Mouse (Mus musculus) embryonic facial prominence, embryonic 13.5 days (tissue): Measurements from ENCODE around the gene BC029722. TPM values are rescaled to one million over a fixed set of nuclear protein-coding genes. Genes with fewer than 3 reads are reported as not detected.
A peak's percentile ranks its signal among the peaks of the same experiment; 100 is the strongest.

Source experiments
- ATAC-seq: fragments of 200-750 bp; cut with Nextera tagmentation; 2 replicates; pipeline ENCODE4 v1.8.0; 2017; ENCODE audit warnings: low read depth; ENCODE audit not compliant: insufficient number of reproducible peaks, insufficient read depth, low FRiP score, low TSS enrichment
- H3K27ac ChIP-seq: fragments of 300-500 bp; sonication (generic); 2 replicates; pipeline ENCODE4 v1.5.1; 2015; ENCODE audit warnings: moderate library complexity, mild to moderate bottlenecking, inconsistent platforms
- H3K27me3 ChIP-seq: fragments of 300-500 bp; sonication (generic); 2 replicates; pipeline ENCODE4 v1.6.1; 2015; ENCODE audit warnings: mild to moderate bottlenecking, inconsistent platforms
- H3K36me3 ChIP-seq: fragments of 300-500 bp; sonication (generic); 2 replicates; pipeline ENCODE4 v1.6.1; 2015; ENCODE audit warnings: mild to moderate bottlenecking, inconsistent platforms
- H3K4me1 ChIP-seq: fragments of 300-500 bp; sonication (generic); 2 replicates; pipeline ENCODE4 v1.6.1; 2015; ENCODE audit warnings: inconsistent platforms
- H3K4me2 ChIP-seq: fragments of 300-500 bp; sonication (generic); 2 replicates; pipeline ENCODE4 v1.6.1; 2015; ENCODE audit warnings: moderate library complexity, mild to moderate bottlenecking, inconsistent platforms
- H3K4me3 ChIP-seq: fragments of 300-500 bp; sonication (generic); 2 replicates; pipeline ENCODE4 v1.5.1; 2015; ENCODE audit warnings: mild to moderate bottlenecking, inconsistent platforms
- H3K9ac ChIP-seq: fragments of 300-500 bp; sonication (generic); 2 replicates; pipeline ENCODE4 v1.6.1; 2015; ENCODE audit warnings: mild to moderate bottlenecking, inconsistent platforms
- H3K9me3 ChIP-seq: fragments of 300-500 bp; sonication (generic); 2 replicates; pipeline ENCODE4 v1.6.1; 2016; ENCODE audit warnings: inconsistent platforms
- WGBS: fragments of 180-500 bp; shearing (Covaris S2); methylation state at CpG from one replicate; pipeline ENCODE4 v1.1.7; 2015; ENCODE audit warnings: mixed read lengths; 5-methylcytosine and 5-hydroxymethylcytosine counted together
- polyA plus RNA-seq: library from polyadenylated mRNA; unstranded; fragments of >200 nt; fragmentation: Nextera tagmentation; extraction: Ambion mirVana; gene quantifications from 2 replicates; pipeline ENCODE4 v1.2.1, GENCODE M21; 2015

The BC029722 gene
- polyA plus RNA-seq, 1 experiment from 2014 or later = 16.6 TPM

DNA sequence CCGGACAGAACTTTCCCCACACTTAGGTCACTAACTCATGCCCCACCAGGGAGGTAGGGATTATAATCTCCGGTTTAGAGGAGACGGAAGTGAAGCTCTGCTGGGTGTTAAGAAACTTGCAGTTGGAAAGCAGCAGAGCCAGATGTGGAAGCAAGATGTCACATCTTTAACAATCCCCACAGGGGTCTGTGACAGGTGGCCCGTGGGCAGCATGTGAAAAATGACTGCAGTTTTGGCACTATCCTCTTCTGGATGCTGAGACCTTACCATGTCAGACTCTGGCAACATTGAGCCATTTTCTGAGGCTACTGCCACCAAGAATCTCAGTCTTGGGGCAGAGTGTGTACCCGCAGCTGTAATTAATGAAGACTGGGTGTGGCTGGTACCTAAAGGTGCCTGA lies 15.2 kb downstream of the BC029722 start:
- no peak overlapping the region for H3K9ac ChIP-seq
- H3K4me2 ChIP-seq = no peak overlapping the region
- no peak for ATAC-seq
- no peaks in the 10 kb centered on the region for H3K27me3 ChIP-seq
- 75% methylated on average over 5 of the region's 5 CpGs for WGBS
- H3K36me3 ChIP-seq = no peaks in the 10 kb centered on the region
- H3K4me3 ChIP-seq = no peak overlapping the region
- no peaks in the 10 kb centered on the region for H3K9me3 ChIP-seq
- no peak overlapping the region for H3K27ac ChIP-seq
- H3K4me1 ChIP-seq = no peaks in the 10 kb centered on the region

DNA sequence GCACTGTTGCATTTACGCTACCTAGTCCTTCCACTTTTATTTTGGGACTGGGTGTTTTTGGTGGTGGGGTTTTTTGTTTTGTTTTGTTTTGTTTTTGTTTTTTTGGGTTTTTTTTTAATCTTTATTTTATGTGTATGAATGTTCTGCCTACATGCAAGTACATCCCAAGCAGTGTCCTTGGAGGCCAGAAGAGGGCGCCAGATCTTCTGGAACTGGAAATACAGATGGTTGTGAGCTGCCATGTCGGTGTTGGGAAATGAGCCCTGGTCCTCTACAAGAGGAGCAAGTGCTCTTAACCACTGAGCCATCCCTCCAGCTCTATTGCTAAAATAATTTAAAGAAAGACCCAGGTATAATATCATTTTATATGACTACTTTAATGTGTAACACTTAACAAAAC lies 16.5 kb downstream of the BC029722 start:
- Histone ChIP-seq H3K4me3 (no peak overlapping the region), H3K36me3 (no peaks in the 10 kb centered on the region), H3K9me3 (no peaks in the 10 kb centered on the region), H3K4me2 (no peak overlapping the region), H3K9ac (no peak overlapping the region), H3K27ac (no peak overlapping the region), H3K27me3 (no peaks in the 10 kb centered on the region), H3K4me1 (no peaks in the 10 kb centered on the region)
- 49% methylated on average over 3 of the region's 3 CpGs for WGBS
- no peak for ATAC-seq

DNA sequence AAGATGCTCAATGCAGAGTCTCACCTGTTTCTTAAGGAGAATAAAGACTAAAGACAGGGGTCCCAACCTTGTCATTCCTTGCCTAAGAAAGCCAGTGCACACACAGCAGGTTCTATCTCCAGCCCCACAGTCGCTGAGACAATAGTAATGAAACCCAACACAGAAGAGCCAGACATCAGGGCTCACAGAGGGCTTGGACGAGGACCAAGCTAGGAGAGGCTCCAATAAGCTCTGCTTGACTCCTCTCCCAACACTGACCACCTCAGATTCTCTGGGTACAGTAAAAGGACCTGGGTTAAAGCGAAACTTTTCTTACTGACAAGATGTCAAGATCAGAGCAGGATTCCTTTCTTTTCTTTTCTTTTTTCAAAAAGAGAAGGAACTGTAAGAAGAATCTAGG lies 20.6 kb downstream of the BC029722 start:
- no peak overlapping the region for H3K4me3 ChIP-seq
- no peaks in the 10 kb centered on the region for H3K27me3 ChIP-seq
- H3K9ac ChIP-seq = no peak overlapping the region
- H3K36me3 ChIP-seq = no peaks in the 10 kb centered on the region
- H3K4me1 ChIP-seq = no peaks in the 10 kb centered on the region
- H3K4me2 ChIP-seq = no peak overlapping the region
- H3K9me3 ChIP-seq = no peaks in the 10 kb centered on the region
- ATAC-seq = no peak
- 54% methylated on average over 3 of the region's 3 CpGs for WGBS
- H3K27ac ChIP-seq = no peak overlapping the region

DNA sequence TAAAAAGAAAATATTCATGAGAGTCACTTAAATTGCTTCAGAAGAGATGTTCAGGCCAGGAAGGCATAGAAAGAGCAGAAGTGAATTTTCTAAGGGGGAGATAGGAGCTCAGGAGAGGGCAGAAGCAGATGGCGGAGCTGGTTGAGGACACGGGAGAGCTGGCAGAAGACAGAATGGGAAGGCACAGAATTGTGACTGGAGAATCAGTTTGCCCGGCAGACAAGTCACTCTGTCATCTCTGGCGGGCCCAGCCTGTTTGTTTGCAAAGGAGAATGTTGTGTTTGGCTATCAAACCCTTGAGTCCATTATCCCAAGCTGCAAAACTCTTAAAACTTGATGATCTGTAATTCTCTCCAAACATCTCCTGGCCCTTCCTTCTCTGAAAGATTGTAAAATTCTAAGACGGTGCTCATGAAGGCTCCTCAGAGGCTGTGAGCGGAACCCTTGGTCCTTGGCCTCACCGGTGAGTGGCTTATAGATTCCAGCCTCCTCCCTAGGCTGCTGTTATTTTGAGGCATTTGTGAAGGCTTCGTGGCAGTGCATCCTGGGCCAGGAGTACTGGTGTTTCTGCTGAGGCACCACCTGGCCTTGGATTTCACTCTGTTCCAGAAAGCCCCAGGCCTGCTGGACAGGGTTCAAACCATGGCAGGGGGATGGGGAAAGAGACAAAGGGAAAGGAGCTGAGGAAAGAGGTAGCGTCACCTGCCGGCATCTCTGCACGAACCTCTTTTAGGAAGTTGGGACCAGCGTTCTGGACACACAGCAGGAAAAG lies 24.4 kb downstream of the BC029722 start:
- no peaks in the 10 kb centered on the region for H3K4me1 ChIP-seq
- ATAC-seq = no peak
- H3K9me3 ChIP-seq = no peaks in the 10 kb centered on the region
- H3K9ac ChIP-seq = no peak overlapping the region
- H3K4me3 ChIP-seq = no peak overlapping the region
- H3K27ac ChIP-seq = no peak overlapping the region
- H3K4me2 ChIP-seq = no peak overlapping the region
- no peaks in the 10 kb centered on the region for H3K36me3 ChIP-seq
- WGBS = 90% methylated on average over 12 of the region's 12 CpGs
- no peaks in the 10 kb centered on the region for H3K27me3 ChIP-seq

DNA sequence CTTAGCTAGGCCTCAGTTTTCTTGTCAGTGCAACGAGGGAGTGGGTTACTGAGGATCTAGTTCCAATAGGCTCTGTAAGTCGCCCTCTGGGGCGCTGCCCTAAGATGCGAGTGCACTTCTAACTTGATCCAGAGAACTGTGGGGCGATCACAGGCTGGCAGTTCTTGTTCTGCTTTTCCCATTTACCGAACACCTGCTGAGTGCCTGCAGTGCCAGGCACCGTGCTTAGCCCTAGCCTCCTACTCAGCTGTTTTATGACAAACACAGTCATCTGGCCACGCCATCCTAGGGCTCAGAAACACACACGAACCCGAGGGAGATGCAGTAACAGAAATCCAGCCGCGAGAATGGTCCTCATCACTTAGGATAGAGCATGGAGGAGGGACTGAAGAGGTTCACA lies 26.3 kb downstream of the BC029722 start:
- H3K27ac ChIP-seq = no peak overlapping the region
- no peaks in the 10 kb centered on the region for H3K9me3 ChIP-seq
- no peak overlapping the region for H3K4me3 ChIP-seq
- no peak for ATAC-seq
- H3K9ac ChIP-seq = no peak overlapping the region
- H3K27me3 ChIP-seq = no peaks in the 10 kb centered on the region
- H3K4me1 ChIP-seq = no peaks in the 10 kb centered on the region
- H3K36me3 ChIP-seq = no peaks in the 10 kb centered on the region
- 25% methylated on average over 12 of the region's 12 CpGs for WGBS
- H3K4me2 ChIP-seq = peak overlapping the region; percentile 35

DNA sequence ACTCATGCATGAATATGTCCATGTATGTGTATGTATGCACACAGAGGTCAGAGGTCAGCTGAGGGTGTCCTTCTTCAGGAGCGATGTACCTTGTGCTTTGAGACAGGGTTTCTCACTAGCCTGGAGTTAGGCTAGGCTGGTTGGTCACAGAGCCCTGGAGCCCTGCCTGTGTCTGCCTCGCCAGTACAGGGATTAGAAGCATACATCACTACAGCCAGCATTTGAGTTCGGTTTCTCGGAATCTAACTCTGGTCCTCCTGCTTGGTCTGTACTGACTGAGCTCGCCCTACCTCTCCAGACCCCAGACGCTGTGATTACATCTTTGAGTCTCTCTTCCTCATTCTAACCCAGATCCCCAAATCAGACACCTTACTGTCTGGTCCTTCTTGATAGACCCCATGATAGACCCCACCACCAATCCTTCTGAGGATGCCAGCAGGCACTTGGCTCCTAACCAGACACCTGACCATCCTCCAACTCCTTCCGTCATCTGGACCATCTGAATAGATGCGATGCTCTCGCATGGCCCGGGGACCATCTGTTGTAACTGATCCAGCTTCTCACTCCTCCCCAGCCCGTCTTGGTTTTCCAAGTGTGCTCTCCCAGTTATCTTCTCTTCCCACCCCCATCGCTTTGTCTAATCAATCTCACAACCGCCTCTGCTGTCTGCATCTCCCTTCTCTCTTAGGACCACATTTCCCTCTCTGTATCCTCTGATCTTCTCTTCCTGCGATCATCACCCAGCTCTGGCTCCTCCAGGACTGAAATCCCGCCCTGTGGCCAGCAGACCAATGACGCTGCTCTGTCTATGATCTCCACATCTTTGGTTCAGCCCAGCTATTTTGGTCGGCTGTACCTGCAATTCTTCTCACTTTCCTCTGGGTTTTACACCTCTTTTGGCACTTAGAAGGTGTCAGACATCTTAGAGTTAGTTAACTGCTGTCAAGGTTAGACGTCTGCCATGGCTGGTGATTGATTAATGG lies 31.0 kb downstream of the BC029722 start:
- H3K4me3 ChIP-seq = no peak overlapping the region
- 77% methylated on average over 18 of the region's 18 CpGs for WGBS
- ATAC-seq = no peak

DNA sequence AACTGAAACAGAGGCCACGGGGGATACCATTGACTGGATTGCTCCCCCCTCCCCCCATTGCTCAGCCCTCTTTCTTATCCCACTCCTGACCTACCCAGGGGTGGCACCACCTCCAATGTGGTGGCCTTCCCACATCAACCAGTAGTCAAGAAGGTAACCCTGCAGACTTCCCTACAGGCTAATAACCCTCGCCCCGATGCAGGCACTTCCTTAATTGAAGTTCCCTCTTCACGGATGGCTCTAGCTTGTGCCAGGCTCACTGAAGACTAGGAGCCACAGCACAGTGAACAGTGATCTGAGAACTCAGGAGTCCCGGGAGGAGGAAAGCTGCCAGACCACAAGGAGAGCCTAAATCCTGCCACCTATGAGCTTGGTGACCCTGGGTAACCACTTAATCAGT lies 32.3 kb downstream of the BC029722 start:
- Histone ChIP-seq H3K4me1 (no peaks in the 10 kb centered on the region), H3K4me2 (no peak overlapping the region), H3K27me3 (no peaks in the 10 kb centered on the region), H3K4me3 (no peak overlapping the region), H3K9ac (no peak overlapping the region), H3K27ac (no peak overlapping the region), H3K9me3 (no peaks in the 10 kb centered on the region), H3K36me3 (no peaks in the 10 kb centered on the region)
- WGBS = 70% methylated on average over 5 of the region's 5 CpGs
- ATAC-seq = no peak

More for the DNA sequence above, 31.0 kb downstream of the BC029722 start:
- H3K9me3 ChIP-seq = no peaks in the 10 kb centered on the region
- no peaks in the 10 kb centered on the region for H3K4me1 ChIP-seq
- no peaks in the 10 kb centered on the region for H3K27me3 ChIP-seq
- H3K36me3 ChIP-seq = no peaks in the 10 kb centered on the region
- H3K27ac ChIP-seq = no peak overlapping the region
- H3K4me2 ChIP-seq = no peak overlapping the region
- no peak overlapping the region for H3K9ac ChIP-seq

DNA sequence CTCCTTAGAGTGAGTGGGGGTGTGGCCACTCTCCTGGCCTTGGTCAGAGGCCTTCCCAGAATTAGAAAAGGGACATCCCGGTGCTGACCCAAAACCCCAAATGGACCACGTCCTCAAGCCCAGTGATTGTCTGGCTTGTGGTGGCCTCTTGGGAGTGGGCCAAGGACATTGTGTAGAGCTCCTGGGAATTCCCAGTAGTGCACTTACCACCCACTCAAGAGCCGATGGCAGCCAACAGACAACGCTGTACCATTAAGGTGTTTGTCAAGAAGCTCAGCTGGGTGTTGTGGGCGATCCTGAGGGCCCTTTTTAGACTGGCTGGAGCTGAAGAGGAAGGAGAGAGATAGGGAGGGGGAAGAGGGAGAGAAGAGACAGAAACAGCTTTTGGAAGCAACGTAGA lies 34.7 kb downstream of the BC029722 start:
- H3K9ac ChIP-seq = no peak overlapping the region
- 83% methylated on average over 6 of the region's 6 CpGs for WGBS
- no peak overlapping the region for H3K4me2 ChIP-seq
- H3K4me3 ChIP-seq = no peak overlapping the region
- no peak for ATAC-seq
- H3K9me3 ChIP-seq = no peaks in the 10 kb centered on the region
- H3K27ac ChIP-seq = no peak overlapping the region
- H3K27me3 ChIP-seq = no peaks in the 10 kb centered on the region
- no peaks in the 10 kb centered on the region for H3K36me3 ChIP-seq
- no peaks in the 10 kb centered on the region for H3K4me1 ChIP-seq

DNA sequence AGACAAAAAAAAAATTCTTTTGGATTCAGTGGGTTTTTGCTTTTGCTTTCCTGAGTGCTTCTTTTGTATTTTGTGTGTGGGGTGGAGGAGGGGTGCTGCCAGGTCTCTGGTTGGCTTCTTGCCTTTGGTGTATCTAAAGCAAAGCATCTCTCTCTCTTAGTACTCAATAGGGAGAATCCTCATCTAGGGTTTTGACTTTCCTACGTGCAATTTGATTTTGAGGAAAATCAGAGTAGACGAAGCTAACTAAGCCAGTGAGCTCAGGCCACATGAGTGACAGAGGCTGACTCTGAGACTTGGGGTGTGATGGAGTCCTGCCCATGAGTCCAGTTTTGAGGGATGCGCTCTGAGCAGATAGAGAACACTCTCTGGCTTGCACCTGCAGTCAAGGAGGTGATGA lies 39.7 kb downstream of the BC029722 start:
- H3K27me3 ChIP-seq = peaks cover 40% of the 10 kb centered on the region
- peaks cover 6% of the 10 kb centered on the region for H3K4me1 ChIP-seq
- H3K9ac ChIP-seq = no peak overlapping the region
- H3K9me3 ChIP-seq = no peaks in the 10 kb centered on the region
- no peak overlapping the region for H3K4me3 ChIP-seq
- no peaks in the 10 kb centered on the region for H3K36me3 ChIP-seq
- ATAC-seq = no peak
- no peak overlapping the region for H3K27ac ChIP-seq
- 81% methylated on average over 3 of the region's 3 CpGs for WGBS
- H3K4me2 ChIP-seq = no peak overlapping the region

DNA sequence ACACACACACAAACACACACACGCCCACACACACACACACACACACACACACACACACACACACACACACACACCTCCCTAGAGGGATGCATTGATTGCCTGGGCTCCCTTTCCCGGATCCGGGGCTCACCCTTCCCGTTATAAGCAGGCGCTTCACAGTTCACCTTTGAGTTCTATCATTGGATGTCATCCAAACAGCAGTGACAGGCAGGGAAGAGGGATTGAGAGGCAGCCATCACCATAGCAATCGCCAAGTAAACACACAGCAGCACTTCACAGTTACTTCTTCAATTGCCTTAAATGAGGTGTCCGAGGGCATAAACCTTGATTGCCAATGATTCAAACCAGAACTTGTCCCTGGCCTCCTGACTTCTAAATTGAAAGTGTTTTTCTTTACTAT lies 40.2 kb downstream of the BC029722 start:
- H3K4me1 ChIP-seq = peaks cover 6% of the 10 kb centered on the region
- WGBS = 66% methylated on average over 6 of the region's 7 CpGs
- H3K9ac ChIP-seq = no peak overlapping the region

DNA sequence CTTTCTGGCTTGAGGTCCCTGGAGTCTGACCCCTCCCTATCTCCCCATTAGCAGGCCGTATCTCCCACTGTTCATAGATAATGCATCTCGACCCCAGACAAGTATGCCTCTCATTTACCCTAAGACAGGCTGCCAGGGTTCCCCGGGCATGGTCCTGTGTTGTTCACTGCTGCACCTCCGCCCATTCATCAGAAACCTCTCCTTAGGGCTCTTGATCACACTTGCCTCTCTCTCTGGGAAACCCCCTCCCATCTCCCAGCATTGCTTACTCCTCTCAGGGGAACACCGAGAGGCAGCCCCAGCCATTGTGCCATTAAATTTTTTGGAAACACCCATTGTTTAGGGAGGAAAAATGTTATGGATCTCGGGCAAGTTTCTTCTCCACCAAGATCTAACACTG lies 41.2 kb downstream of the BC029722 start:
- H3K36me3 ChIP-seq = no peaks in the 10 kb centered on the region
- peaks cover 55% of the 10 kb centered on the region for H3K27me3 ChIP-seq
- no peak overlapping the region for H3K4me3 ChIP-seq
- peaks cover 6% of the 10 kb centered on the region for H3K4me1 ChIP-seq
- H3K9ac ChIP-seq = no peak overlapping the region
- no peak overlapping the region for H3K27ac ChIP-seq
- WGBS = 71% methylated on average over 6 of the region's 6 CpGs
- no peaks in the 10 kb centered on the region for H3K9me3 ChIP-seq
- ATAC-seq = no peak
- H3K4me2 ChIP-seq = no peak overlapping the region

More for the DNA sequence above, 40.2 kb downstream of the BC029722 start:
- no peak overlapping the region for H3K27ac ChIP-seq
- no peak for ATAC-seq
- no peak overlapping the region for H3K4me2 ChIP-seq
- H3K36me3 ChIP-seq = no peaks in the 10 kb centered on the region
- no peak overlapping the region for H3K4me3 ChIP-seq
- H3K9me3 ChIP-seq = no peaks in the 10 kb centered on the region
- H3K27me3 ChIP-seq = peaks cover 44% of the 10 kb centered on the region

DNA sequence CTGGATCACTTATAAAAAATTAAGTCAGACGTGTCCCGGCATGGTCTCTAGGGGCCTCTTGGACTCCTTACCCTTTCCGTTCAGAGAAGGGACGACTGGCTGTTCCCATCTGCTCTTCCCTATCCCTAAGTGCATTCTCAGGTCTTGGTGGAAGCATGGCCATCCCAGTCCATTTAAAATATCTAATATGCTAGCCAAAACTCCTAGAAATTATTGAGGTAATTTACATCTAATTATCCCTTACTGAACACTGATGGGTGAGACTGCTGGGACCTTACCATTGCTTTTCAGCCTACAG lies 41.6 kb downstream of the BC029722 start:
- Histone ChIP-seq H3K9ac (no peak overlapping the region), H3K27me3 (peaks cover 59% of the 10 kb centered on the region), H3K27ac (no peak overlapping the region), H3K4me1 (peaks cover 6% of the 10 kb centered on the region), H3K4me3 (no peak overlapping the region), H3K4me2 (no peak overlapping the region), H3K9me3 (no peaks in the 10 kb centered on the region), H3K36me3 (no peaks in the 10 kb centered on the region)
- 75% methylated on average over 4 of the region's 4 CpGs for WGBS
- ATAC-seq = no peak
